Mouse (Mus musculus) bone marrow macrophage, adult 2 months (primary cell): ENCODE measurements at regions not wholly inside any gene's neighbourhood (a gene's known extent, or its start where the extent isn't known, plus 50 kb on each side); places are given as distances from the start of the nearest gene placed in this dataset.

Source experiments
- CTCF ChIP-seq: IDR thresholded peaks from 2 replicates; pipeline ENCODE4 v1.5.1; 2012; ENCODE audit warnings: low read depth, mild to moderate bottlenecking, low read length, moderate library complexity
- POLR2A ChIP-seq: IDR thresholded peaks from 2 replicates; pipeline ENCODE4 v1.6.1; 2012; ENCODE audit warnings: mild to moderate bottlenecking, low read depth, low read length, borderline replicate concordance

- no peak for TF ChIP-seq CTCF
- no peak for TF ChIP-seq POLR2A
Observed at GRCm38 (mm10) chr12:71693346-71694038, 137.4 kb upstream of the Daam1 start.
